Mouse (Mus musculus) limb, embryonic 12.5 days (tissue): ENCODE results near the gene Rtn4. TPM values are rescaled to one million over a fixed set of nuclear protein-coding genes. Genes with fewer than 3 reads are reported as not detected.

Source experiments
- ATAC-seq: fragments of 200-750 bp; cut with Nextera tagmentation; 2 replicates; pipeline ENCODE4 v1.8.0; 2017; ENCODE audit warnings: low read depth, moderate TSS enrichment; ENCODE audit not compliant: insufficient number of reproducible peaks, insufficient read depth, low FRiP score, low TSS enrichment
- H3K27ac ChIP-seq: fragments of 300-500 bp; sonication (generic); 2 replicates; pipeline ENCODE4 v1.5.1; 2016; ENCODE audit warnings: mild to moderate bottlenecking, moderate library complexity
- H3K27me3 ChIP-seq: fragments of 300-500 bp; sonication (generic); 2 replicates; pipeline ENCODE4 v1.6.1; 2016; ENCODE audit warnings: mild to moderate bottlenecking, moderate library complexity
- H3K36me3 ChIP-seq: fragments of 300-500 bp; sonication (generic); 2 replicates; pipeline ENCODE4 v1.6.1; 2016; ENCODE audit warnings: mild to moderate bottlenecking, moderate library complexity
- H3K4me1 ChIP-seq: fragments of 300-500 bp; sonication (generic); replicated peaks from 2 replicates; pipeline ENCODE4 v1.6.1; 2016
- H3K4me2 ChIP-seq: fragments of 300-500 bp; sonication (generic); 2 replicates; pipeline ENCODE4 v1.6.1; 2016; ENCODE audit warnings: mild to moderate bottlenecking, moderate library complexity
- H3K4me3 ChIP-seq: fragments of 300-500 bp; sonication (generic); replicated peaks from 2 replicates; pipeline ENCODE4 v1.5.1; 2016; ENCODE audit warnings: mild to moderate bottlenecking
- H3K9ac ChIP-seq: fragments of 300-500 bp; sonication (generic); replicated peaks from 2 replicates; pipeline ENCODE4 v1.6.1; 2016; ENCODE audit warnings: mild to moderate bottlenecking, moderate library complexity
- H3K9me3 ChIP-seq: fragments of 300-500 bp; sonication (generic); 2 replicates; pipeline ENCODE4 v1.6.1; 2016; ENCODE audit warnings: mild to moderate bottlenecking, moderate library complexity
- WGBS: fragments of 180-500 bp; shearing (Covaris S2); methylation state at CpG from one replicate; pipeline ENCODE4 v1.1.7; 2016; 5-methylcytosine and 5-hydroxymethylcytosine counted together
- polyA plus RNA-seq: library from polyadenylated mRNA; unstranded; fragments of >200 nt; fragmentation: Nextera tagmentation; extraction: Ambion mirVana; gene quantifications from 2 replicates; pipeline ENCODE4 v1.2.1, GENCODE M21; 2016

Rtn4 gene
- polyA plus RNA-seq, 1 experiment from 2014 or later, result 65.6 TPM

GRCm38 (mm10) chr11:29714114-29714513 lies 21.4 kb downstream of the Rtn4 start:
- Histone ChIP-seq H3K4me3 (no peak overlapping the region), H3K4me1 (peaks cover 7% of the 10 kb centered on the region), H3K9ac (no peak overlapping the region), H3K4me2 (no peak overlapping the region), H3K27ac (no peak overlapping the region), H3K36me3 (peaks cover 23% of the 10 kb centered on the region), H3K27me3 (no peaks in the 10 kb centered on the region), H3K9me3 (no peaks in the 10 kb centered on the region)
- ATAC-seq, result no peak
- 92% methylated on average over 7 of the region's 7 CpGs for WGBS

- WGBS, result 96% methylated on average over 2 of the region's 2 CpGs
- Histone ChIP-seq H3K9me3 (no peaks in the 10 kb centered on the region), H3K4me1 (peaks cover 7% of the 10 kb centered on the region), H3K4me2 (no peak overlapping the region), H3K27ac (no peak overlapping the region), H3K9ac (no peak overlapping the region), H3K4me3 (no peak overlapping the region), H3K27me3 (no peaks in the 10 kb centered on the region), H3K36me3 (peaks cover 19% of the 10 kb centered on the region)
- no peak for ATAC-seq
Measured at GRCm38 (mm10) chr11:29714789-29715188, 22.0 kb downstream of the Rtn4 start.

- Histone ChIP-seq H3K4me1 (peaks cover 7% of the 10 kb centered on the region), H3K4me3 (no peak overlapping the region), H3K27me3 (no peaks in the 10 kb centered on the region), H3K9me3 (no peaks in the 10 kb centered on the region), H3K36me3 (peaks cover 19% of the 10 kb centered on the region; the same call in 1 of the 2 replicates), H3K4me2 (no peak overlapping the region), H3K27ac (no peak overlapping the region), H3K9ac (no peak overlapping the region)
- 79% methylated on average over 3 of the region's 3 CpGs for WGBS
- ATAC-seq, result no peak
Measured at GRCm38 (mm10) chr11:29715499-29715898, 22.8 kb downstream of the Rtn4 start.

GRCm38 (mm10) chr11:29718541-29718940 lies 25.8 kb downstream of the Rtn4 start:
- no peaks in the 10 kb centered on the region for H3K27me3 ChIP-seq
- ATAC-seq, result no peak
- 63% methylated on average over 6 of the region's 6 CpGs for WGBS
- H3K9ac ChIP-seq, result no peak overlapping the region
- peak overlapping the region; percentile 37; the same call in 1 of the 2 replicates for H3K27ac ChIP-seq
- H3K4me1 ChIP-seq, result peaks cover 7% of the 10 kb centered on the region
- no peaks in the 10 kb centered on the region for H3K9me3 ChIP-seq
- no peak overlapping the region for H3K4me2 ChIP-seq
- peaks cover 5% of the 10 kb centered on the region; the same call in 1 of the 2 replicates for H3K36me3 ChIP-seq
- no peak overlapping the region for H3K4me3 ChIP-seq

GRCm38 (mm10) chr11:29719597-29719996 lies 26.9 kb downstream of the Rtn4 start:
- Histone ChIP-seq H3K27ac (no peak overlapping the region), H3K4me3 (no peak overlapping the region), H3K9ac (no peak overlapping the region), H3K4me1 (peaks cover 7% of the 10 kb centered on the region), H3K27me3 (no peaks in the 10 kb centered on the region), H3K4me2 (no peak overlapping the region), H3K9me3 (no peaks in the 10 kb centered on the region), H3K36me3 (no peaks in the 10 kb centered on the region)
- no peak for ATAC-seq
- WGBS, result 73% methylated on average over 1 of the region's 1 CpGs

- no peaks in the 10 kb centered on the region for H3K9me3 ChIP-seq
- no peaks in the 10 kb centered on the region for H3K36me3 ChIP-seq
- H3K4me1 ChIP-seq, result no peaks in the 10 kb centered on the region
- no peaks in the 10 kb centered on the region for H3K27me3 ChIP-seq
- no peak overlapping the region for H3K27ac ChIP-seq
- H3K9ac ChIP-seq, result no peak overlapping the region
- ATAC-seq, result no peak
- H3K4me3 ChIP-seq, result no peak overlapping the region
- whole genome bisulfite sequencing, result 96% methylated on average over 2 of the region's 2 CpGs
- H3K4me2 ChIP-seq, result no peak overlapping the region
Measured at GRCm38 (mm10) chr11:29724213-29724612, 31.5 kb downstream of the Rtn4 start.

- H3K9me3 ChIP-seq, result no peaks in the 10 kb centered on the region
- no peak overlapping the region for H3K27ac ChIP-seq
- no peaks in the 10 kb centered on the region for H3K36me3 ChIP-seq
- H3K4me1 ChIP-seq, result no peaks in the 10 kb centered on the region
- no peak for ATAC-seq
- no peak overlapping the region for H3K4me2 ChIP-seq
- no peak overlapping the region for H3K9ac ChIP-seq
- H3K27me3 ChIP-seq, result no peaks in the 10 kb centered on the region
- H3K4me3 ChIP-seq, result no peak overlapping the region
Measured at GRCm38 (mm10) chr11:29725167-29725566, 32.4 kb downstream of the Rtn4 start.

DNA sequence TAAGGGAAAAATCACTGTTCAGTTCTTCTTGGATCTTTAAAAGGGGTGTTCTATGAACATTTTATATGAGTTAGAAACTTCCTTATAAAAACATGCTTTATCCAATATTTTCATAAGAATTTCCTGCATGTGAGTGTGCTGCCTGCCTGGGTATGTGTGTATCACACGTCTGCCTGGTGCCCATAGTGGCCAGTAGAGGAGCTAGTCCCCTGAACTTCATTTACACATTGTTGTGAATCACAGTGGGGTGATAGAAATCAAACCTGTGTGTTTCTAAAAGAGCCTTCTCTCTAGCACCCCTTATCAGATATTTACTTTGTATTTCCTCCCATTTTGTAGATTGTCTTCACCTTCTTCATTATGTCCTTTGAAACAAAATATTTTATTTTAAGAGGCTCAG lies 32.9 kb downstream of the Rtn4 start:
- H3K27me3 ChIP-seq, result no peaks in the 10 kb centered on the region
- H3K4me2 ChIP-seq, result no peak overlapping the region
- no peak overlapping the region for H3K27ac ChIP-seq
- WGBS, result 62% methylated on average over 1 of the region's 1 CpGs
- H3K36me3 ChIP-seq, result no peaks in the 10 kb centered on the region
- no peaks in the 10 kb centered on the region for H3K4me1 ChIP-seq
- H3K4me3 ChIP-seq, result no peak overlapping the region
- H3K9ac ChIP-seq, result no peak overlapping the region
- ATAC-seq, result no peak
- no peaks in the 10 kb centered on the region for H3K9me3 ChIP-seq

- Histone ChIP-seq H3K9ac (no peak overlapping the region), H3K4me1 (peaks cover 9% of the 10 kb centered on the region; the same call in 1 of the 2 replicates), H3K36me3 (no peaks in the 10 kb centered on the region), H3K4me2 (no peak overlapping the region), H3K4me3 (no peak overlapping the region), H3K27me3 (no peaks in the 10 kb centered on the region), H3K9me3 (no peaks in the 10 kb centered on the region), H3K27ac (no peak overlapping the region)
- WGBS, result 88% methylated on average over 1 of the region's 1 CpGs
- no peak for ATAC-seq
Measured at GRCm38 (mm10) chr11:29727901-29728300, 35.2 kb downstream of the Rtn4 start.

GRCm38 (mm10) chr11:29739752-29740151 lies 47.0 kb downstream of the Rtn4 start:
- H3K27ac ChIP-seq, result no peak overlapping the region
- no peak overlapping the region for H3K4me2 ChIP-seq
- H3K9ac ChIP-seq, result no peak overlapping the region
- H3K27me3 ChIP-seq, result no peaks in the 10 kb centered on the region
- no peaks in the 10 kb centered on the region for H3K4me1 ChIP-seq
- H3K4me3 ChIP-seq, result no peak overlapping the region
- no peaks in the 10 kb centered on the region for H3K9me3 ChIP-seq
- no peak for ATAC-seq
- 86% methylated on average over 2 of the region's 2 CpGs for WGBS
- H3K36me3 ChIP-seq, result peaks cover 48% of the 10 kb centered on the region

DNA sequence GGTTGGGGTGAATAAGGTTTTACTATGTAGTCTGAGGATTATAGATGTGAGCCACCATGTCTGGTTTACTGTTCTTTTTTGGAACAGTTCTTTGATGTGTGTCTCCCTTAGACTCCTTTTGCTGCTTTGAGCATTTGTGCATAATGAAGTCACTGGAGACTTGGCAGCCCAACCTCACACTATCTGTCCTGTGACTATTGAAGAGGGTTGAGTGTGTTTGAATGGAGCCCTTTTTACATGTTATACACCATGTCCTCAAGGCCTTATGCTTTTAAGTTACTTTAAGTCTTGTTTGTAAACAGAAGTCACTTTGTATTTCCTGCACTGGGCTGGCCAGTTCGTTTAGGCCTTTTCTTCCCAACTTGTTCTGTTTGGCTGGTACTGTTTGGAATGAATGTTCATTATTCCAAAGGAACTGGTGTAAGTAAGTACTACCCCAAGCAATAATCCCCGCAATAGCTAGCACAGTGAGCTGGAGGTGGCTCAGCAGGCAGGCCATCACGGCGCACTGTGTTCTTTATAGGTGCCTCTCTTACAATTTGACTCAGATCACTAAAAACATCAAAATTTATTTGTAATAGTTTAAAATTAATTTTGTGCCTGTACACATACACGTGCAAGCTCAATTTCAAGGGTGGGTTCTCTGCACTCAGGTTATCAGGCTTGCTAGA lies 52.1 kb downstream of the Rtn4 start:
- Histone ChIP-seq H3K9ac (no peak overlapping the region), H3K36me3 (peaks cover 61% of the 10 kb centered on the region), H3K27ac (no peak overlapping the region), H3K4me1 (no peaks in the 10 kb centered on the region), H3K9me3 (no peaks in the 10 kb centered on the region), H3K4me3 (no peak overlapping the region), H3K4me2 (no peak overlapping the region), H3K27me3 (no peaks in the 10 kb centered on the region)
- ATAC-seq, result no peak
- 88% methylated on average over 5 of the region's 5 CpGs for WGBS

DNA sequence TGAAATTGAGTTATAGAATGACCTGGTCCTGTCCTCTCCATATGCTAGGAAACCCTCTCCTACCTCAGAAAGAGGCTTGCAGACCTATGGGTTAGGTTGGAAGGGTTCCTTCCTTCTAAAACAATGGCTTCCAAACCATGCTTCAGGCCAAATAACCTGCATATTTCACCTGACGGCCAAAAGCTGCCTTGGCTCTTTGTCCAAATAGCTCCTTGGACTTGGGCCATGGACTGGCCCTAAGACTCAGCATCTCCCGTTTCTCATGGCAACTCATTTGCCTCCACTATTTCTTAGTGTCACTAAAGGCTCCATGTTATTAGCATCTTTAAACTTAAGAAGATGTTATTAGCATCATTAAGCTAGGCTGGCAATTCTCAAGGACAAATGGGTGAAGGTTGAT lies 52.8 kb downstream of the Rtn4 start:
- Histone ChIP-seq H3K9me3 (no peaks in the 10 kb centered on the region), H3K36me3 (peaks cover 61% of the 10 kb centered on the region), H3K4me3 (no peak overlapping the region), H3K4me2 (no peak overlapping the region), H3K4me1 (no peaks in the 10 kb centered on the region), H3K27me3 (no peaks in the 10 kb centered on the region), H3K9ac (no peak overlapping the region), H3K27ac (no peak overlapping the region)
- ATAC-seq, result no peak
- WGBS, result 86% methylated on average over 2 of the region's 2 CpGs
